Mouse (Mus musculus) heart, postnatal 10 days (tissue): ENCODE results near the gene Slc26a11. TPM values are rescaled to one million over a fixed set of nuclear protein-coding genes. Genes with fewer than 3 reads are reported as not detected.

ENCODE experiments used
- DNase-seq, 2 experiments: peaks; one replicate each; pipeline ENCODE4 v3.0.0; 2021
- intact Hi-C: fragments of 180-260 bp; cut with DNase I; formaldehyde crosslinking; loops from one replicate; pipeline ENCODE4 v1.15.1; 2025
- microRNA-seq, 2 experiments: library from miRNA; unstranded; fragments of <30 nt; microRNA quantifications; one replicate each; pipeline ENCODE4 v1.2.0; 2022
- total RNA-seq, 2 experiments: library from RNA; stranded (reverse); gene quantifications; 2 replicates each; pipeline ENCODE4 v1.2.3; 2021

The Slc26a11 gene
- total RNA-seq, 2 experiments from 2014 or later: 3.7 to 5.0 TPM

GRCm38 (mm10) chr11:119394210-119394609 is 38.9 kb downstream of the Slc26a11 start:
- intact Hi-C loops: no loop called here
- no peak for DNase-seq

GRCm38 (mm10) chr11:119395394-119395793 is 40.0 kb downstream of the Slc26a11 start:
- intact Hi-C loops: no loop called here
- DNase-seq: no peak

- no peak for DNase-seq
- intact Hi-C loops: no loop called here
Observed at GRCm38 (mm10) chr11:119395931-119396330, 40.6 kb downstream of the Slc26a11 start.

- no peak for DNase-seq
- intact Hi-C loops: no loop called here
Observed at GRCm38 (mm10) chr11:119396461-119396860, 41.1 kb downstream of the Slc26a11 start.

GRCm38 (mm10) chr11:119402501-119403160 is 47.3 kb downstream of the Slc26a11 start:
- DNase-seq: no peak
- intact Hi-C loops: loop anchor here (1.0 kb wide), 1 partner anchor 63 kb away; no protein-coding TSS in a partner anchor

GRCm38 (mm10) chr11:119404627-119405026 is 49.3 kb downstream of the Slc26a11 start:
- intact Hi-C loops: loop anchor here (2.0 kb wide), 1 partner anchor 42 kb away; no protein-coding TSS in a partner anchor
- DNase-seq: peak in 1 of 2 experiments; percentile 45

- no peak for DNase-seq
- intact Hi-C loops: no loop called here
Observed at GRCm38 (mm10) chr11:119407381-119407780, 52.0 kb downstream of the Slc26a11 start.

- DNase-seq: no peak
- intact Hi-C loops: no loop called here
Observed at GRCm38 (mm10) chr11:119407977-119408376, 52.6 kb downstream of the Slc26a11 start.

GRCm38 (mm10) chr11:119419327-119420118 is 64.2 kb downstream of the Slc26a11 start:
- DNase-seq: no peak
- intact Hi-C loops: no loop called here

- intact Hi-C loops: no loop called here
- no peak for DNase-seq
Observed at GRCm38 (mm10) chr11:119420426-119420825, 65.1 kb downstream of the Slc26a11 start.

- no peak for DNase-seq
- intact Hi-C loops: no loop called here
Observed at GRCm38 (mm10) chr11:119427431-119427830, 72.1 kb downstream of the Slc26a11 start.

GRCm38 (mm10) chr11:119427986-119428385 is 72.6 kb downstream of the Slc26a11 start:
- intact Hi-C loops: no loop called here
- no peak for DNase-seq

- peak; percentile 40 to 41 for DNase-seq
- intact Hi-C loops: no loop called here
Observed at GRCm38 (mm10) chr11:119428649-119429136, 73.3 kb downstream of the Slc26a11 start.

Small RNA genes within 50 kb of the gene (microRNA-seq; reads per million reads assigned to microRNA genes)
- gene Mir1932: 0.24 to 1.4 reads per million in 2 experiments

Other genes with a start within 250 kb of the Slc26a11 start
- 10 to 100 TPM; 66.3 to 67.2 TPM for gene Tbc1d16, start 127.1 kb upstream of the Slc26a11 start, total RNA-seq
- gene Ccdc40, start 127.0 kb upstream of the Slc26a11 start, total RNA-seq: under 1 TPM in 1 of 2 experiments, not detected in 1; 0.22 TPM
- 10 to 100 TPM; 56.7 to 58.4 TPM for gene Gaa, start 87.7 kb upstream of the Slc26a11 start, total RNA-seq
- gene Eif4a3, start 55.5 kb upstream of the Slc26a11 start, total RNA-seq: 100 to 1,000 TPM; 105 to 112 TPM
- gene Card14, start 47.8 kb upstream of the Slc26a11 start, total RNA-seq: under 1 TPM; 0.07 to 0.12 TPM
- 1 to 10 TPM; 7.9 TPM for gene Sgsh, start within 50 bp of the Slc26a11 start, total RNA-seq
- gene Rnf213, start 37.5 kb downstream of the Slc26a11 start, total RNA-seq: 10 to 100 TPM; 14.0 to 19.6 TPM
- 10 to 100 TPM; 13.8 to 18.6 TPM for gene Endov, start 135.8 kb downstream of the Slc26a11 start, total RNA-seq
- gene Nptx1, start 192.2 kb downstream of the Slc26a11 start, total RNA-seq: under 1 TPM; 0.55 to 0.64 TPM
- 10 to 100 TPM; 39.2 to 40.7 TPM for gene Rptor, start 247.3 kb downstream of the Slc26a11 start, total RNA-seq